Mouse (Mus musculus): Measurements from ENCODE around the gene Zfhx3. TPM values are rescaled to one million over a fixed set of nuclear protein-coding genes. Genes with fewer than 3 reads are reported as not detected.

Zfhx3 gene
- polyA plus RNA-seq, 2 experiments: 14.4 to 26.1 TPM

- WGBS: 34% methylated on average over 19 of the region's 19 CpGs
- Histone ChIP-seq H3K36me3 (ENCODE audit: control insufficient read depth, insufficient read depth, low read length) (no peaks in the 10 kb centered on the region), H3K9ac (ENCODE audit: low read depth, low read length, severe bottlenecking) (no peak overlapping the region), H3K9me3 (ENCODE audit: control insufficient read depth, low read length) (no peaks in the 10 kb centered on the region), H3K27ac (replicated peaks; ENCODE audit: low read depth, low read length) (no peak overlapping the region), H3K27me3 (ENCODE audit: control insufficient read depth, insufficient read depth, low read length) (no peaks in the 10 kb centered on the region), H3K4me1 (ENCODE audit: control insufficient read depth, insufficient read depth, low read length) (peaks cover 4% of the 10 kb centered on the region; the same call in 1 of the 2 replicates), H3K4me3 (replicated peaks; ENCODE audit: low read length) (no peak overlapping the region), H3K4me2 (replicated peaks; ENCODE audit: low read depth, low read length, severe bottlenecking) (peak overlapping the region; percentile 13; the same call in 1 of the 2 replicates)
- no peak for DNase-seq (ENCODE audit: low spot score)
- TF ChIP-seq POLR2A (IDR thresholded peaks at IDR 0.05; ENCODE audit: borderline replicate concordance, extremely low read depth, insufficient read depth, insufficient read length): no peak
- ATAC-seq (ENCODE audit: low FRiP score, low read depth): no peak
These were observed 298.7 kb downstream of the Zfhx3 start for GRCm38 (mm10) chr8:108241041-108241690.

- 8% methylated on average over 9 of the region's 9 CpGs for WGBS
- Histone ChIP-seq H3K36me3 (ENCODE audit: control insufficient read depth, insufficient read depth, low read length) (no peaks in the 10 kb centered on the region), H3K4me2 (replicated peaks; ENCODE audit: low read depth, low read length, severe bottlenecking) (peak overlapping the region; percentile 30; the same call in 1 of the 2 replicates), H3K4me3 (replicated peaks; ENCODE audit: low read length) (no peak overlapping the region), H3K9ac (ENCODE audit: low read depth, low read length, severe bottlenecking) (no peak overlapping the region), H3K4me1 (ENCODE audit: control insufficient read depth, insufficient read depth, low read length) (peaks cover 4% of the 10 kb centered on the region; the same call in 1 of the 2 replicates), H3K27ac (replicated peaks; ENCODE audit: low read depth, low read length) (no peak overlapping the region), H3K9me3 (ENCODE audit: control insufficient read depth, low read length) (no peaks in the 10 kb centered on the region), H3K27me3 (ENCODE audit: control insufficient read depth, insufficient read depth, low read length) (no peaks in the 10 kb centered on the region)
- ATAC-seq (ENCODE audit: low FRiP score, low read depth) (no peak), DNase-seq (ENCODE audit: low spot score) (peak; percentile 35)
- no peak for TF ChIP-seq POLR2A (IDR thresholded peaks at IDR 0.05; ENCODE audit: borderline replicate concordance, extremely low read depth, insufficient read depth, insufficient read length)
These were observed 300.8 kb downstream of the Zfhx3 start for GRCm38 (mm10) chr8:108243270-108243669.

GRCm38 (mm10) chr8:108244636-108245494, 302.4 kb downstream of the Zfhx3 start:
- Histone ChIP-seq H3K4me3 (replicated peaks; ENCODE audit: low read length) (no peak overlapping the region), H3K27me3 (ENCODE audit: control insufficient read depth, insufficient read depth, low read length) (no peaks in the 10 kb centered on the region), H3K9me3 (ENCODE audit: control insufficient read depth, low read length) (no peaks in the 10 kb centered on the region), H3K4me2 (replicated peaks; ENCODE audit: low read depth, low read length, severe bottlenecking) (no peak overlapping the region), H3K4me1 (ENCODE audit: control insufficient read depth, insufficient read depth, low read length) (peaks cover 4% of the 10 kb centered on the region; the same call in 1 of the 2 replicates), H3K27ac (replicated peaks; ENCODE audit: low read depth, low read length) (no peak overlapping the region), H3K9ac (ENCODE audit: low read depth, low read length, severe bottlenecking) (no peak overlapping the region), H3K36me3 (ENCODE audit: control insufficient read depth, insufficient read depth, low read length) (no peaks in the 10 kb centered on the region)
- ATAC-seq (ENCODE audit: low FRiP score, low read depth) (no peak), DNase-seq (ENCODE audit: low spot score) (no peak)
- TF ChIP-seq POLR2A (IDR thresholded peaks at IDR 0.05; ENCODE audit: borderline replicate concordance, extremely low read depth, insufficient read depth, insufficient read length): no peak
- WGBS: 65% methylated on average over 17 of the region's 17 CpGs

GRCm38 (mm10) chr8:108245575-108245974, 303.1 kb downstream of the Zfhx3 start:
- TF ChIP-seq POLR2A (IDR thresholded peaks at IDR 0.05; ENCODE audit: borderline replicate concordance, extremely low read depth, insufficient read depth, insufficient read length): no peak

More at GRCm38 (mm10) chr8:108245575-108245974, 303.1 kb downstream of the Zfhx3 start:
- Histone ChIP-seq H3K9me3 (ENCODE audit: control insufficient read depth, low read length) (no peaks in the 10 kb centered on the region), H3K4me3 (replicated peaks; ENCODE audit: low read length) (no peak overlapping the region), H3K36me3 (ENCODE audit: control insufficient read depth, insufficient read depth, low read length) (no peaks in the 10 kb centered on the region), H3K9ac (ENCODE audit: low read depth, low read length, severe bottlenecking) (no peak overlapping the region), H3K27me3 (ENCODE audit: control insufficient read depth, insufficient read depth, low read length) (no peaks in the 10 kb centered on the region), H3K27ac (replicated peaks; ENCODE audit: low read depth, low read length) (no peak overlapping the region), H3K4me2 (replicated peaks; ENCODE audit: low read depth, low read length, severe bottlenecking) (no peak overlapping the region), H3K4me1 (ENCODE audit: control insufficient read depth, insufficient read depth, low read length) (peaks cover 4% of the 10 kb centered on the region; the same call in 1 of the 2 replicates)
- 76% methylated on average over 8 of the region's 8 CpGs for WGBS
- DNase-seq (ENCODE audit: low spot score) (no peak), ATAC-seq (ENCODE audit: low FRiP score, low read depth) (no peak)
